Mouse (Mus musculus): ENCODE measurements at regions not wholly inside any gene's neighbourhood (a gene's known extent, or its start where the extent isn't known, plus 50 kb on each side); places are given as distances from the start of the nearest gene placed in this dataset.

GRCm38 (mm10) chr10:44704143-44704542, 175.8 kb upstream of the Prdm1 start:
- TF ChIP-seq CTCF (IDR thresholded peaks at IDR 0.05; ENCODE audit: low read depth) (no peak), EP300 (IDR thresholded peaks at IDR 0.05; ENCODE audit: low read depth) (no peak)
